Mouse (Mus musculus): ENCODE measurements around the gene Mettl3.

Gene Mettl3

GRCm38 (mm10) chr14:52304644-52305271 is at the start of gene Mettl3:
Gene Mettl3, minus strand, starts transcription at chr14:52305128.
- in situ Hi-C loops (cut with MboI, MseI): loop anchor here in 1 of 2 experiments (5.0 to 25.0 kb wide), 2 partner anchors 38 to 1908 kb away; no protein-coding TSS in a partner anchor

GRCm38 (mm10) chr14:52339512-52339852 is 34.6 kb upstream of the Mettl3 start:
- in situ Hi-C loops (cut with MboI, MseI): loop anchor here in 1 of 2 experiments (5.0 kb wide), 1 partner anchor 42 kb away; no protein-coding TSS in a partner anchor

DNA sequence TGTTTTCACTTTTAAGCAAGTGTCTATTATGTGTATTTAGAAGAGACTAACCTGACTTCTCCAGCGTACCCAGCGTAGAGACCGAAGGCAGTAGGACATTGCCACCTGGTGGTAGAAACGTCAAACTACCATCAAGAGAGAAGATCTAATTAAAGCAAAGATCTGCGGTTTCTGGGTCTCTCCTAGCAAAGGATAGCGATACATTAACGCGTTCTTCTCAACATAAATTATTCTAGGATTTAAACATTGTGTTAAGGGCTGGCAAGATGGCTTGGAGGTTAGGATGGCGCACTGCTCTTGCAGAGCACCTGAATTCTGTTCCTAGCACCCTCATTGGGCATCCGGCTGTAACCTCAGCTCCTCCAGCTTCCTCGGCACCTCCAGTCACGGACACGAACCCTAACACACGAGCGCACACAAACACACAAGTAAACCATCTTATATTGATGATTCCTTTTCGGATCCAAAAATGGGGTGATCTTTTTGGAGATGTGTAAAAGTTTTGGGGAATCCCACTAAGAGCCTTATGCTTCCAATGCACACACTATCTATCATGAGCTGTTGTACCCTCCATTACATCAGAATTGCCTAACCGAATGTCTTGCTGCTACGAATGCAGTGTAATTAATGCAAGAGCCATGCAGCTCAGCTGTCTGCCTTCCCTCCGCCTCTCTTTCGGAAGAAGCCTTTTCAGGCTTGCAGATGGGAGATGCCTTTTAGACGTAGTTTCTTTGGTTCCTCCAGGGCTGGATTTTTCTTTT is 34.0 kb upstream of the Mettl3 start:
- in situ Hi-C loops (cut with MboI, MseI): loop anchor here in 1 of 2 experiments (5.0 kb wide), 1 partner anchor 42 kb away; no protein-coding TSS in a partner anchor

GRCm38 (mm10) chr14:52332171-52332570 is 27.2 kb upstream of the Mettl3 start:
- in situ Hi-C loops (cut with MboI, MseI): no loop called here

DNA sequence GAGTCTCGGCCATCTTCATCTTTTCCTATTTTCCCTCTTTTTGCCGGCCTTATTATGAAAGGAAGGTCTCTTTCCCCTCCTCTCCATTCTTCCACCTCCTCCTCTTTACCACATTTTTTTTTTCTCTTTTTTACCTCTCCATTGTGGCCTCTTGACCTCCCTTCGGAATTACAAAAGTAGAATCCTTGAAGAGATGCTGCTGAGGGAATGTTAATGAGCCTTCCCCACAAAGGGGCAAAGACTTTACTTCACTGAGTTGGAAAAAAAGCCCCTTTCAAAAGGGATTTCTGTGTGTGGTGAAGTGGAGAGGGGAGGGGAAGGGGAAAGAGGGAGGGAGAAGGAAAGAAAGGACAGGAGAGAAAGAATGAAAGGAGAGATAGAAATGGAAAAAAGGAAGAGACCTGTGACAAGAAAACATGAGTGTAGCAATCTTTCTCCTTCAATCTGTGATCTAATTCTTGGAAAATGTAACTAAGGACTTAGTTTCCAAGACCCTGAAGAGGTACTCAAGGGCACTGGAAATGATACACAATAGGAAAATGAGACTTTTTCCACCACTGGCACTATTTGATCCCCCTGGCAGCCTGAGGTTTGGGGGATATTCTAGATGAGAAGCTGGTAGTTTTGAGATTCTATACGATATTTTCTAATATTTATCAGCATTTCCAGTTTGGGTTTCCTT is 26.3 kb upstream of the Mettl3 start:
- in situ Hi-C loops (cut with MboI, MseI): no loop called here

DNA sequence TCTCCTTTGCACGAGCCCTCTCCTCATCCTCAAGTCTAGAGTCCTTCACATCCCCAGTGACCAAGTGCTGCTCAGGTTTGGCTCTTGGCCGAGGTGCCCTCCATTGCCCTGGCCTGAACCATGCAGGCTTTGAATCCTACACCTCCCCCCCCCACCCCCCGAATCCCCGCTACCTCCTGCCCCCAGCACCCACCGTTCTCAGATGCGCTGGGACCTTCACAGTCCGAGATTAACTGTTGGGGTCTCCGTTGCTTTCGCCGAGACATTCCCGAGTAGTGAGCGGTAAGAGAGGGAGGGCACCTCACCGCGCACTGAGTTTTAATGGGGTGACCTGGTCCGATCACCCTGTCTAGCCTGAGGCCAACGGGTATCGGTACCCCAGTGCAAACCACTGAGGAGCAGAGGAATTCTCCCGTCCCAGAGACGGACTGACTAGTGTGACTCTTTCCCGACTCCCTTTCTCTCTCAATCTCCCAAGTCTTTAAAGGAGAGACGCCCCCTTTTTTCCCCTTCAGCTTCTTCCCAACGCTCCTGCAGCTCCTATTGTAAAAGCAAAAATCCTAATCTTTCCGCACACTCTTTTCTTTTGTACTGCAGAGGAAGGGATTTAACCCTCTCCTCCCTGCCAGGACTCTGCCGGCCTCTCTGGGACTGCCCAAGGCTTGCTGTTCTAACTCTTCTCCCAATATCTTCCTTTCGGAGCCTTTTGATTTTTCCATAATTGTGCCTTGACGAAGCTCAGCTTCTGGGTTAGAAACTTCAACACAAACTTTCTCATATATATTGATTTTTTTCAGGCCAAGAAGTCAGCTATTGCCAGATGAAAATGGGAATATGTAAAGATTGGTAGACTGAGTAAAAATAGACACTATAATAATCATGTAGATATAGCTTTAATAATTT is 23.2 kb upstream of the Mettl3 start, which contains the start of gene Sall2:
TSS of gene Sall2 (minus strand) at position 853 of the 903 bp plus-strand sequence.
- in situ Hi-C loops (cut with MboI, MseI): no loop called here

- in situ Hi-C loops (cut with MboI, MseI): no loop called here
Observed at GRCm38 (mm10) chr14:52327375-52327901, 22.5 kb upstream of the Mettl3 start.

DNA sequence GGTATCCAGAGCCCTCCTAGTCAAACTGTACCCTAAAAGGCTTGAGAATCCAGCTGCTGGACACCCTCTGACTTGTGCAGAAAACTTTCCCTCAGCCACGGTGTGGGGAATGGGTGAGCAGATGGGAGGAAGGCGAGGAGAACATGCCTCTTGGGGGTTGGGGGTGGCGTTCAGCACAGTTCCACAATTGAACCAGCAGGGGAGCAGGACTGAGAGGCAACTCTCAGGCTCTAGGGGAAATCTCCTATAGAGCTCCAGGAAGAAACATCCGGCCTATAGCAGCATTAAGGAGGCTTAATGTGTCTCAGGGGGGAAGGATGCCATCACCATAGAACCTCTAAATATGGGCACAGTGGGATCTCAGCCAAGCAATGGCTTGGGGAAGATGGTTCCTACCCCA is 21.0 kb upstream of the Mettl3 start:
- in situ Hi-C loops (cut with MboI, MseI): no loop called here

DNA sequence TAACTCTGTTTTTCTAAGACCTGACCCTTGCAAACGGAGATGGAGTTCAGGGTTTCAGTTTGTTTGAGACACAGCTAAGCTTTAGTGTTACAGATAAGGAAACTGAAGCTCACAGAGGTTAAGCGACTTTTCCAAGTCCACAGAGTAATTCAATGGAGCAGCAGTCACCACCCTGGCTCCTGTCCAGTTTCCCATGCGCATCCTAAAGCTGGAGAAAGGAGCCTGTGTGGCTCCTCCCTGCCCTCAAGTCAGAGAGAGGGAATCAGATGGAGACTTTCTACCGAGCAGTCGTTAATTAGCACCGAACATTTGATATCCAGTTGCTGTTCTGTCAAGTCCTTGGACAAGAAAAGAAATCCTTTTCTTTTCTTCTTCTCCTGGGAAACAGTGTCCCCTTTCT is 14.4 kb upstream of the Mettl3 start:
- in situ Hi-C loops (cut with MboI, MseI): loop anchor here in 1 of 2 experiments (25.0 kb wide), 1 partner anchor 1893 kb away; no protein-coding TSS in a partner anchor

DNA sequence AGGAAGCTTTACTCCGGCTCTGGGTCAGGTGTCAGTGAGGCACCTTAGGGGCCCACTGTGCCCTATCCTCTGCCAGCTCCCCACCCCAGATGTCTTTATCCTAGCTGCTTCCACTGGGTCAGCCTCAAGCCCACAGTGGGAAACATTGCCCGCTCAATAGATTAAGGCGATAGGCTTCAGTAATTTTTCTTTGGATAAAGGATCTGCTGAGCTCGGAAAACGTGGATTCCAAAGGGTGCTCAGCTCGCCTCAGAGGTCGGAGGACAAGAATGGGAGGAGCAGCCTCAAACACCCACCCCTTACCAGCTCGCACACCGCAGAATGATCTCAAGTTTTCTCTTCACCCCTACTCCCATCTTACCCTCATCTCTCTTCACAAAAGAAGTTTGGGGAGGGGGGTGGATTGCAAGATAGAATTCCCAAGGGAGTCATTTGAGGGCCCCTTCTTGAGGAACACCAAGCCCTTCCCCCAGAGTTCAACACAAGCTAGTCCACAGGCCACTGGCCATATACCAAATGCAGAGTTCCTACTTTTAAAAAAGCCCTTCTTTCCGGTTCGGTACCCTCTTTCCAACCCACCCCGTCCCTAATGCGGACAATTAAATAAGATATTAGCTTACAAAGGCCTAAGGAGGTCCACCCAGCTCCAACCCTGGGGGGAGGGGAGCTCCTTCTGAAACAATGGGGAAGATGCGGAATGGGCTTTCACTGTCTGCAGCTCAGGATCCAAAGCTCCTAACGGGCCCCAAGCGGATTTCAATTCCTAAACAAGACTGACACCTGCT is 11.7 kb upstream of the Mettl3 start:
- in situ Hi-C loops (cut with MboI, MseI): loop anchor here in 1 of 2 experiments (25.0 kb wide), 1 partner anchor 1896 kb away; no protein-coding TSS in a partner anchor

GRCm38 (mm10) chr14:52315792-52316440 is 11.0 kb upstream of the Mettl3 start:
- in situ Hi-C loops (cut with MboI, MseI): loop anchor here in 1 of 2 experiments (25.0 kb wide), 1 partner anchor 1896 kb away; no protein-coding TSS in a partner anchor

DNA sequence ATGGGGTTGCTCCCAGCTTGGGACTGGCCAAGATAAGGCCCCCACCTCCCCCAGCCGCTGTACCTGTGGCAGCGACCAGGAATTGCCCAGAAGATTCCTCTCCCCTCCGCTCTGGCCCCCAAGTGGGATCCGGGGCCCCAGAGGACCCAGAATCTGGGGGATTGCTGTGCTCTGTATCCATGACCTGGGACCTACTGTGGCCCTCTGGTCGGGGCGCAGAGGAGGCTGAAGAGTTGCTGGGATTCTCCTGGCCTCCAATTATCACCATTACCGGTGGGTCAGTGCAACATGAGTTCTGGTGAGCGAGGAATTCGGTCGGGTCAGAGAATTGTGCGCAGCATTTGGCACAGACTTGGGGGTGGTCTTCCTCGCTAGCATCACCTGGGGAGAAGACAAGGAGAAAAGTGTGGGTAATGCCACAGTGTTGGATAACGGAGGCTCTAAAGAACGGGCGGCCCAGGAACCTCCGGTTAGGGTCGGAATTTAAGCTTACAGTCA is 10.4 kb upstream of the Mettl3 start:
- in situ Hi-C loops (cut with MboI, MseI): loop anchor here in 1 of 2 experiments (25.0 kb wide), 1 partner anchor 1897 kb away; no protein-coding TSS in a partner anchor

DNA sequence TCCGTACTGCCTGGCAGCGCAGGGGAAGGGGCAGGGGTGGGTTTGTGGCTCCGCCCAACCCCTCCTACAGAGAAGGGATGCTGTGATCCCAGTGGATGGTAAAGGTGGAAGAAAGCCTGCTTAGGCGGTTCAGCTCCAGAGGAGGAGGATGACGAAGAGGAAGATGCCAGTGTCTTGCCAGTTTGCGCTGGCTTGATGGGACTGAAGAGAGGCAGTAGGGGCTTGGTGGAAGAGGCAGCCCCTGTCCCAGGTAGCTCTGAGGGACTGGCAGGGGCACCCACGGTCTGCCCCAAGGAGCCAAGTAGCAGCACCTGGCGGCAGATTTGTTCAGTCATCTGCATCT is 9.9 kb upstream of the Mettl3 start:
- in situ Hi-C loops (cut with MboI, MseI): loop anchor here in 1 of 2 experiments (25.0 kb wide), 1 partner anchor 1898 kb away; no protein-coding TSS in a partner anchor

DNA sequence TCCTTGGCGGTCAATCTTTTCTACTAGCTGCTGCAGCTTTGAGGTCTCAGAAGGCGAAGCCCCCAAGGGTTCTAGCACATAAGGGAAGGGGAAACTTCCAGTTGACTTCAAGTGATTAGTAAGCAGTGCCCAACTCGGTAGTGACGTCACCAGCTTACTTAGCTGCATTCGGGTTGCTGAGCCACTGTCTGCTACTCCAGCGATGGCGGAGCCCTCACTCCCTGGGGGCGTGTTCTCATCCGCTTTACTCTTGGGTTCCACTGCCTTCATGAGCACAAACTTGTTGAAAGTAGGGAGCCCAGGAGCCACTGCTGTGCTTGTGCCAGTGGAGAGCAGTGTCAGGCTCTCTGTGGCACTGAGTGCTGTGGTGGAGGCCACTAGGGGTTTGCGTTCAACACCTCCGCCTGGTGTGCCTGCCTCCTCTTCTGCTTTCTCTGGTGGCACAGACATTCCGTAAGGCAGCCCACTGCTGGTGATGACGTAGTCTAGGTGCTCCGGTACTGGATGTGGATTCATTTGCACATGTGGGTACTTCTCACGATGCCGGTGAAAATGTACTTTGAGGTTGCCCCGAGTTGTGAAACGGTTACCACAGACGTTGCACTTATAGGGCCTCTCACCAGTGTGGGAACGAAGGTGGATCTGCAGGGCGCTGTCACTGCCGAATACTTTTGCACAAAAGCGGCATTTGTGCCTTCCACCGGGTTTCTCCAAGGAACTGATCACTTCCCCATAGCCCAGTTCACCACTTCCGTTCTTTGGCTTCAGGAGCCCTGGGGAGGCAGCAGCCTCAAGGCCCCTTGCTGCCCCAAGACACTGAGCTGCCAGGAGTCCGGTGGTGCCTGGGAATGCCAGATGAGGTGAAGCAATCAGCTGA is 9.2 kb upstream of the Mettl3 start:
- in situ Hi-C loops (cut with MboI, MseI): loop anchor here in 1 of 2 experiments (25.0 kb wide), 1 partner anchor 1898 kb away; no protein-coding TSS in a partner anchor

GRCm38 (mm10) chr14:52310906-52311305 is 6.0 kb upstream of the Mettl3 start:
- in situ Hi-C loops (cut with MboI, MseI): loop anchor here in 1 of 2 experiments (25.0 kb wide), 1 partner anchor 1901 kb away; no protein-coding TSS in a partner anchor

GRCm38 (mm10) chr14:52310343-52310742 is 5.4 kb upstream of the Mettl3 start:
- in situ Hi-C loops (cut with MboI, MseI): loop anchor here in 1 of 2 experiments (25.0 kb wide), 1 partner anchor 1902 kb away; no protein-coding TSS in a partner anchor

- in situ Hi-C loops (cut with MboI, MseI): loop anchor here in 1 of 2 experiments (5.0 to 25.0 kb wide), 2 partner anchors 36 to 1906 kb away; no protein-coding TSS in a partner anchor
Observed at GRCm38 (mm10) chr14:52306100-52306499, 1.2 kb upstream of the Mettl3 start.

DNA sequence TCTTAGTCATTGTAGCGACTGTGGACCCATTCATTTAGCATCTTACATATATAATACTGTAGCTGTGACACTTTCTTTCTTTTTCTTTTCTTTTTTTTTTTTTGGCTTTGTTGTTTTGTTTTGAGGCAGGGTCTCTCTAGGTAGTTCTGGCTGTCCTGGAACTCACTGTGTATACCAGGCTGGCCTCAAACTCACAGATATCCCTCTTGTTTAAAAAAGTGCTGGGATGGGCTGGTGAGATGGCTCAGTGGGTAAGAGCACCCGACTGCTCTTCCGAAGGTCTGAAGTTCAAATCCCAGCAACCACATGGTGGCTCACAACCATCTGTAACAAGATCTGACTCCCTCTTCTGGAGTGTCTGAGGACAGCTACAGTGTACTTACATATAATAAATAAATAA is 1.4 kb downstream of the Mettl3 start:
- in situ Hi-C loops (cut with MboI, MseI): loop anchor here in 1 of 2 experiments (25.0 kb wide), 1 partner anchor 1909 kb away; no protein-coding TSS in a partner anchor

All from T-helper 17 cell (primary cell).